Comparison of ENCODE assay signal across 10 mouse cellular contexts in the genomic region with DNA sequence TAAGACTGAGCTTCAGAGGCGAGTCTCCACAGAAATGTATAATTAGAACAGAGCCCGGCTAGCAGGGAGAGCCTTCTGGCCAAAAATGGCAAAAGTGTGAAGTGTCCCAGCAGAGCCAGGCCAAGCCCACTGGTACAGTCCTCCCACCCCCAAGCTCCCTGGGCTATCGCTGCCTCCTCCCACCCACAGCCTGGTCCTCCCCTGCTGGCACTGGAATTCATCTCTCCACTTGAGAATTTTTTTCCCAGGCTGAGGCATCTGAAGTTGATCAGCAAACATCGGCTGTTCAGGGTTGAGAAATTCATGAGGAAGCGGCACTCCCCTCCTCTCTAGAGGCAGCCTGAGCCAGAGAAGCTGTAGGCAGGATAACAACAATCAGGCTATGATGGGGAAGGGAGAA. TPM values are rescaled to one million over a fixed set of nuclear protein-coding genes. Genes with fewer than 3 reads are reported as not detected.
DNase-seq lines count a peak whose midpoint lies in the region; ATAC-seq lines count a peak whose summit lies in the region.
"Had no signal": no experiment of that assay in that cellular context is flagged by ENCODE, and none has a peak within 500 bp of the region (broad histone marks: within the 10 kb centered on the region; RNA-seq: fewer than 3 reads in every experiment).

No protein-coding gene starts in this region.

- peak; percentile 47 to 64 for DNase-seq in layer of hippocampus, adult 18-20 months (ENCODE audit: low spot score in 2 of 2)
- DNase-seq in layer of hippocampus, adult 9-10 months (ENCODE audit: low spot score) = no peak
- DNase-seq in lung, postnatal 10 days = peak; percentile 93
- no peak for DNase-seq in spleen, postnatal 36 days (ENCODE audit: low spot score in 2 of 2)
- no peak for DNase-seq in kidney, postnatal 14 days
- DNase-seq: adrenal gland, adult 2 months; layer of hippocampus, adult 9-11 months had no signal

- 20% methylated on average over 5 of the region's 5 CpGs for WGBS in heart, embryonic 14.5 days
- WGBS in hindbrain, embryonic 16.5 days = 68% methylated on average over 5 of the region's 5 CpGs

- H3K36me3 ChIP-seq in heart, embryonic 14.5 days (ENCODE audit: control insufficient read depth, insufficient read depth, low read length) = peaks cover 62% of the 10 kb centered on the region
- peaks cover 28% of the 10 kb centered on the region for H3K36me3 ChIP-seq in hindbrain, embryonic 16.5 days (ENCODE audit: control insufficient read depth, insufficient read depth, low read length)

- H3K9ac ChIP-seq in heart, embryonic 14.5 days (ENCODE audit: low read length) = peak overlapping the region; percentile 66
- no peak overlapping the region for H3K9ac ChIP-seq in hindbrain, embryonic 16.5 days (ENCODE audit: low read depth, low read length)

- no peak overlapping the region for H3K4me3 ChIP-seq in brown adipose tissue, adult 24 weeks (ENCODE audit: insufficient read depth, low read depth, low read length)
- no peak overlapping the region; a peak in 1 of 4 replicates for H3K4me3 ChIP-seq in heart, embryonic 14.5 days (ENCODE audit: control insufficient read depth in 1 of 2, insufficient read depth in 1 of 2, low read depth in 1 of 2, low read length in 2 of 2)
- H3K4me3 ChIP-seq in hindbrain, embryonic 16.5 days (ENCODE audit: low read length) = no peak overlapping the region

- H3K27ac ChIP-seq in brown adipose tissue, adult 24 weeks (replicated peaks; ENCODE audit: low read depth, low read length) = peak overlapping the region; percentile 41; the same call in 1 of the 2 replicates
- H3K27ac ChIP-seq in heart, embryonic 14.5 days (replicated peaks in 1 of 2; ENCODE audit: control insufficient read depth in 1 of 2, insufficient read depth in 1 of 2, low read depth in 2 of 2, low read length in 2 of 2) = peak overlapping the region; percentile 96 to 97
- no peak overlapping the region for H3K27ac ChIP-seq in hindbrain, embryonic 16.5 days (ENCODE audit: low read depth, low read length)

- ATAC-seq in heart, embryonic 14.5 days (ENCODE audit: insufficient number of reproducible peaks, insufficient read depth, low FRiP score, low read depth) = peak; percentile 73
- ATAC-seq in hindbrain, embryonic 16.5 days = no peak

- H3K9me3 ChIP-seq in heart, embryonic 14.5 days (ENCODE audit: control insufficient read depth, low read length) = no peaks in the 10 kb centered on the region
- no peaks in the 10 kb centered on the region for H3K9me3 ChIP-seq in hindbrain, embryonic 16.5 days (ENCODE audit: control insufficient read depth, low read length)

- peaks cover 18% of the 10 kb centered on the region for H3K4me1 ChIP-seq in brown adipose tissue, adult 24 weeks (ENCODE audit: control insufficient read depth, insufficient read depth, insufficient read length, low read length)
- H3K4me1 ChIP-seq in heart, embryonic 14.5 days (ENCODE audit: control insufficient read depth in 2 of 2, insufficient read depth in 2 of 2, low read length in 2 of 2) = peaks cover 28 to 62% of the 10 kb centered on the region in 2 experiments
- H3K4me1 ChIP-seq in hindbrain, embryonic 16.5 days (ENCODE audit: control insufficient read depth, insufficient read depth, low read depth, low read length) = peaks cover 4% of the 10 kb centered on the region

- H3K4me2 ChIP-seq in heart, embryonic 14.5 days (ENCODE audit: low read length) = peak overlapping the region; percentile 38
- H3K4me2 ChIP-seq in hindbrain, embryonic 16.5 days (ENCODE audit: low read length) = no peak overlapping the region

- no peaks in the 10 kb centered on the region for H3K27me3 ChIP-seq in heart, embryonic 14.5 days (ENCODE audit: control insufficient read depth, insufficient read depth, low read length)
- no peaks in the 10 kb centered on the region for H3K27me3 ChIP-seq in hindbrain, embryonic 16.5 days (replicated peaks; ENCODE audit: control insufficient read depth, insufficient read depth, low read length)

RNA-seq across cellular contexts. Expression of a gene that starts 25.3 kb away (rescaled TPM):
- 100 to 1,000 TPM; 225 to 233 TPM for total RNA-seq in layer of hippocampus, adult 18-20 months (2021)
- 9.3 and 12.8 TPM in 2 replicates for polyA plus RNA-seq in brown adipose tissue, adult 24 weeks (2012; ENCODE audit: insufficient read depth, insufficient read length, missing spikeins)
- polyA plus RNA-seq in heart, embryonic 14.5 days (2014; fragmentation: Nextera tagmentation; extraction: Ambion mirVana) = 64.0 and 72.1 TPM in 2 replicates
- polyA plus RNA-seq in hindbrain, embryonic 16.5 days (2015; fragmentation: Nextera tagmentation; extraction: Ambion mirVana) = 214 and 241 TPM in 2 replicates

RNA-seq across cellular contexts. Expression of a gene that starts 34.2 kb away (rescaled TPM):
- total RNA-seq in layer of hippocampus, adult 18-20 months (2021) = 10 to 100 TPM; 14.9 to 17.6 TPM
- 3.9 and 4.8 TPM in 2 replicates for polyA plus RNA-seq in brown adipose tissue, adult 24 weeks (2012; ENCODE audit: insufficient read depth, insufficient read length, missing spikeins)
- polyA plus RNA-seq in heart, embryonic 14.5 days (2014; fragmentation: Nextera tagmentation; extraction: Ambion mirVana) = 16.8 and 20.9 TPM in 2 replicates
- 16.7 and 20.8 TPM in 2 replicates for polyA plus RNA-seq in hindbrain, embryonic 16.5 days (2015; fragmentation: Nextera tagmentation; extraction: Ambion mirVana)

Comparison
In these comparisons a context has a peak if more than half of its experiments do, and no peak if none do; other contexts are left out.
1. DNase-seq: peak in layer of hippocampus, adult 18-20 months (2 of 2) and lung, postnatal 10 days (single experiment); none in layer of hippocampus, adult 9-10 months (single experiment), spleen, postnatal 36 days (0 of 2) and kidney, postnatal 14 days (single experiment).